Mouse (Mus musculus): ENCODE data around the gene Kras.

Kras gene

DNA sequence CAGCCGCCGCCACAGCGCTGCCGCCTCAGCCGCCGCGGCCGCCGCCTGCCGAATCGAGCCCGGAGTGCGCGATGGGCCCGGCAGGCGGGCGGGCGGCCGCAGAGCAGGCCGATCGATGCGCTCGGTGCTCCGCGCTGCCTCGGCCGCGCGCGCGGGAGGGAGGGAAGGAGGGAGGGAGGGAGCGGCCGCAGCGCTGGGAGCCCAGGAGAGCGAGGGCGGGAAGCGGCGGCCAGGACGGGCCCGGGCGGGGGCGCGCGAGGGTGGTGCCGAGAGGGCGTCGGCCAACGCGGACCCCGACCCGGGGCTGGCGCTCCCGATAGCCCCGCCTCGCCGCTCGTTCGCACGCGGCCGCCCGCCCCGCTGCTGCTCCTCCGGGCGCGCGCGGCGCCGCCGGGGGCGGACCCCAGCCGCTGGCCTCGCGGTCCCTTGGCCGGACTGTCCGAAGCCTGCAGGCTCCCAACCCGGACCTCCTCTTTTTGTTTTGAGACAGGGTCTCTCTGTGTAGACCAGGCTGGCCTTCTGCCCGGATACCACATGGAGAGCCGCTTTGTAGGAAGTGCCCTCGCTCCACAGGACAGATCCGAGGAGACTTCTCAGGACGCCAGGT, at the start of gene Kras:
Gene Kras, minus strand, starts transcription at position 55 of the 607 bp plus-strand sequence.
- DNase-seq (ENCODE audit: low spot score in 2 of 2): peak; percentile 80

DNA sequence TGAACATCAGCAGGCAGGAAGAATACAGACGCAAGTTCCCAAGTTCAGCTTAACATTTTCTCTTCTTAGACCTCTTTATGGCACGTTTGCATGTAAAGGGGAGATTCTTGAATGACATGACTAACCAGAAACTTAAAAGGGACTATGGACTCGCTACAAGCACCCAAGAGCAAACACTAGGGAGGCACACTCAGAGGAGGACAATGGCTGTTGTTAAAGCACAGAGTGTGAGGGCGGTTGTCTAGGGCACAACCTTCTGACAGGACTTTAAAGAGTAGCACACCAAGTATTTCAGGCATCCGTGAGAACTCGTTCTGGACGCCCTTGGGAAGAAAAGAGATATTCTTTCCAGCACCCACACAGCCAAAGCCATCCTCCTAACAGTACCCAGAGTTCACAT, 47.6 kb upstream of the Kras start:
- DNase-seq (ENCODE audit: low spot score in 2 of 2): no peak

DNA sequence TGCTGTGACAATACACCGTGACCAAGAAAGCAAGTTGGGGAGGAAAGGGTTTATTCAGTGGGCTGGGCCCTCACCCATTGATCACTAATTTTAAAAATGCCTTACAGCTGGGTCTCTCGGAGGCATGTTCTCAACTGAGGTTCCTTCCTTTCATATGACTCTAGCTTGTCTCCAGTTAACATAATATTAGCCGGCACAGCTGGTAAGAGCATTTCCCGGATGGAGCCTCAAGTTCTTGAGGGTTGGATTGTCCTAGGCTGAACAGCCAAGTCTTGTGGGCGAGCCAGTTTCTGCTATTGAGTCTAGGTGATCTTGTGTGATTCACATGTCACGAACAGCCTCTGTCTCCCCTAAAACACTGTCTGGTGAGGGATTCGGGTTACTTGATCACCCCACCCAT, 46.9 kb upstream of the Kras start:
- DNase-seq (ENCODE audit: low spot score in 2 of 2): no peak

DNA sequence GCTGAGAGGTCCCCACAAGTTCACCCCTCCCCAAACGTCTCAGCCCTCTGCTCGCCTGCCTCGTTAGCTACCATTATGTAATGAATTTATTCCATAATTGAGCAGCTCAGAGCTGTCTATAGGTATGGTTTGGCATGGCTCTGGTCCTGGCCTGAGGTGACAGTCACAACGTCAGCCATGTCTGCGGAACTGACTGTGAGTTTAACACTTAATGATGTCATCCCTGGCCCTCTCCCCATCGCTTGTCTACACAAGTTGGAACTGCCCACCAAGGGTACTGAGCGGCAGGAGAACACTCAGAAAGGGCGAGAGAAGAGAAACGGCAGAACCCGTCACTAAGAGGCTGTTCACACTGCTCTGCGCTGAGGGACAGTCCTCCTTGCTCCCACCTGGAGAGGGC, 45.1 kb upstream of the Kras start:
- DNase-seq (ENCODE audit: low spot score in 2 of 2): no peak

DNA sequence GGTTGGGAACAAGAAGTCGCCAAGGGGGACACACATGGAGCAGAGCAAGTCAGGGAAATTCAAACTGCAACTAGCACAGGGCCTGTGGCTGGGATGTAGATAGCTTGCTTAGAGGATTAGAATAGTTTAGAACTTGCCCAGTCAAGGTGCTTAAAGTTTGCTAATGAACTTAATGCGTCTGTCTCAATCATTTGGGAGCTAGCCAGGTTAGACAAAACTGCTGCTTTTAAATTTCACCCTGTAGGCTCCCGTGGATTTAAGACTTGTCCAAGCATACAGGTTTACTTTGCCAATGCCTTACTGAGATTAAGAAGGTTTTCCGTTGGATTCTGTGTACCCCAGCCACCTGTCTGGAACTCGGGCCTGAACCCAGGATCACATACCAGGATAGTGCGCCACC, 43.1 kb upstream of the Kras start:
- DNase-seq (ENCODE audit: low spot score in 2 of 2): no peak

DNA sequence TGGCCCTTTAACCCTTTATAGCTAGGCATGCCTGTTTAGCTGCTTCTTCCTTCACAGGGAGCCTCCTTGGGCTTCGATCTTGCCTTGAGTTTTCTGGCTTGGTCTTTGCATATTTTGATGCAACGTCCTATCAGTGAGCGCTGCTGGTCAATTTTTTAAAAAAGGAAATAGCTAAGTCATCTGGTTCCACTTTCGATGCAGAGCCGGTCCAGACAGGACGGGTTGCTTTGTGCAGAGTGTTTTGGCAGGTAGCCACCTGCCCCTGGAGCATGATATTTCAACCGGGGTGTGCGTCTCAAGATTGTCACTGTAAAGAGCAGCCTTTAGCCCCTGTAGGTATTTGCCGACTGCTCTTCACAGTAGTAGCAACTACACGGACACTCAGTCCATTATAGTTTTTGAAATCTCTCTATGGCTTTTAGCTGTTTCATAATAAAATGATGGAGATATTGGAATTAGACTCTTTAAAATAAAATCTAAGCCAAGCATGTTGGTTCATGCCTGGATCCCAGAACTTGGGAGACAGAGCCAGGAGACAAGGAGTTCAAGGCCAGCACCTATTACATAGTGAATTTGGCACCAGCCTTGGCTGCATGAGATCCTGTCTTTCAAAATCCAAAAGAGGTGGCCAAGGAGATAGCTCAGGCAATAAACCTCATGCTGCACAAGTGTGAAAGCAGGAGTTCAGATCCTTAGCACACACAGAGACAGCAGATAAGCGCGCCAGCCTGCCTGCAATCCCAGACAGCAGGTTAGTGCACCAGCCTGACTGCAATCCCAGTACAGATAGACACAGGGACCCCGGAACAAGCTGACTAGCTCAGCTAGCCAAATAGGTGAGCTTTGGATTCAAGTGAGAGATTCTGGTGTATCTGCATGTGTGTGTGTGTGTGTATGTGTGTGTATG, 41.6 kb upstream of the Kras start:
- DNase-seq (ENCODE audit: low spot score in 2 of 2): no peak

DNA sequence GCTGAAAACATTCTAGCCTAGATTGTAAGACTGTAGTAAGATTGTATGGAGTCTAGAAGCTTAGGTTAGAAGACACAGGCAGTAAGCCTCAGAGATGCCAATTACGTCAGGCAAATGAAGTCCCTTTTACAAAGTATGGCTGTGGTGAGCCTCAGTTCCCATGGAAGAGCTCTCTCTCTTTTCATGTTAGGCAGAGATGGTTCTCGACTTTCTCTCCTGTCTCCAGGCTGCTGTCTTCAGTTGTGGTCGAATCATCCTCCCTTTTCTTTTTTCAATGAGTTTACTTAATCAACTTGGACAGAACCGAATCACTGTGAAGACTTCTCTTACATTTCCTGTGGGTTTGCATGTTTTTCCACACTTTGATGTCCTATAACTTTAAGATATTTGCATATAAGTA, 35.6 kb upstream of the Kras start:
- DNase-seq (ENCODE audit: low spot score in 2 of 2): no peak

DNA sequence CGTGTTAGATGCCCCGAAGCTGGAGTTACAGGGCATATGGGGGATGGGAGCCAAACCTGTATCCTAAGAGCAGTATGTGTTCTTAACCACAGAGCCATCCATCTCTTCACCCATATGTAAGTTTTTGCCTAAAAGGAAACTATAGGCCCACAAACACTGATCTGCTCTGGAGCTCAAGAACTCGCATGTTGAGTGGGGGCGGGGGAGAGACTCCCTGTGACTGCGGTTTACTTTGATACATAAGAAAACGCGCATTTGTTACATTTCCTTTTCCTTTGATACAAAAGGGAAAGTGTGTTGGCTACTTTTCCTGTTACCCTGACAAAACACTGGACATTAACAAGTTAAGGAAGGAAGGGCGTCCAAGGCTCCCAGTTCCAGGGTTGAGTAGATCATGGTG, 34.2 kb upstream of the Kras start:
- no peak for DNase-seq (ENCODE audit: low spot score in 2 of 2)

DNA sequence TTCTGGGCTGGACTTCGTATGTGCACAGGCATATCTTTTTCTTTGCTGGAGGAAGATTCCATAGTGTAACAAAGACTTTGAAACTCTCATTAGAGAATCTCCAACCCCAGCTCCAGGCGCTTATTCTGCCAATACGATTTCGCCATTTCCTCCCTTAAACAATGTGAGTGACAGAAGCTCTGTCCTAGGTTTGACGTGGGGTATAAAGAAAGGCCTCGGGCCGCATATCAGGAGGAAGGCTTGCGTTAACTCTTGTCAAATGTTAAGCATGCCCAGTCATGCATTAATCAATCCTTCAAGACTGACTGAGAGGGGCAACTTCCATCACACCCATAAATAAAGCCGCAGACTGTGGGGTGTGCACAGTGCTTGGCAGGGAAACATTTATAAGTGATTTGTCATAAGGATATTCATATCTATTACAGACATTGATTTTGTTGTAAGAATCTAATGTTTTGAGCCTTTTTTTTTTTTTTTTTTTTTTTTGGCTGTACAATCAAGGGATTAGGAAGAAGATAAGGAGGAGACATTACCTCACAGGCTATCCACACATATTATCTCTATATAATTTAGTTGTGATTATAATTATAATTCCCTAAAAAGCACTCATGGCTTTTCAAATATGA, 27.2 kb upstream of the Kras start:
- DNase-seq (ENCODE audit: low spot score in 2 of 2): no peak

DNA sequence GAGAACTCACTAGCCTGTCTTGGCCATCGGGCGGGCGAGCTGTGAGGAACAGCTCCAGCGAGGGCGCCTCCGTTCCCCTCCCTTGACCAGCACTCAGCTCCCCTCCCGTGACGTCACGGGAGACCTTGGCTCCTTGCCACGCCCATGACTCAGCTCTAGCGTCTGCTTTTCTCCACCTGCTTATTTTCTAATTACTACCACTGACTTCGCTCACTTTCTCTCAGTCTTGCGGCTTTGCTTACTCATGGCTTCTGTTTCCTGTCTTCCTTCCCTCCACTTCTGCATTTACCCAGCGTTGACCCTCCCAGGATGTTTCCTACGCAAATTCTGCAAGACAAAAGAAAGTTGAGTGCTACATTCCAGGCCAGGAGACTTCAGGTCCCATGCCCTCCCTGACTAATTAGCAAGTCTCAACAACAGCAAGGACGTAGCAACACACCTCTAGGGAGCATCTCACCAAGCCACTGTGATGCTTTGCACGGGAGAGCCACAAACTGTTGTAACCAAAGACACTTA, 26.3 kb upstream of the Kras start:
- peak; percentile 11 to 20 for DNase-seq (ENCODE audit: low spot score in 2 of 2)

DNA sequence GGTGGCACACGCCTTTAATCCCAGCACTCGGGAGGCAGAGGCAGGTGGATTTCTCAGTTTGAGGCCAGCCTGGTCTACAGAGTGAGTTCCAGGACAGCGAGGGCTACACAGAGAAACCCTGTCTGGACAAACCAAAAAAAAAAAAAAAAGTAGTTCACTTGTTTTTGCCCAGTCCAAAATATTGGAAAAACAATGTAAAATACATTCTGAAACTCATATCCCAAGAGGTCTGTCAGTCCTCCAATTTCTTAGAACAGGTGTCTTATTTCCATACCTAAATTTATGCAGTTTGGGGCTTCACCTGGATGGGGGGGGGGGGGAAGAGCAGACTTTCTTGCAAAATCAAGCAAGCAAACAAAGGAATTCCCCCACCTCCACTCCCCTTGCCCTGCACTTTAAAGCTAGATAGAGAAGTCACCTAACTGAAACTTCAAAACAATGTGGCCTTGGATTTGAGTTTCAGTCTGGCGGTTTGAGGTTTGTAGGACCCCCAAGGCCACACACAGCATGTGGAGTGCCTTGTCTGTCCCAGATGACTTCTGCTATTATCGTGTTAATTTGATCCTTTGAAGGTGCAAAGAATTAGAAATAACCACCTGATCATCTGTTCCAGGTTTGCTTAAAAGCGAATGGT, 25.7 kb upstream of the Kras start:
- DNase-seq (ENCODE audit: low spot score in 2 of 2): no peak

DNA sequence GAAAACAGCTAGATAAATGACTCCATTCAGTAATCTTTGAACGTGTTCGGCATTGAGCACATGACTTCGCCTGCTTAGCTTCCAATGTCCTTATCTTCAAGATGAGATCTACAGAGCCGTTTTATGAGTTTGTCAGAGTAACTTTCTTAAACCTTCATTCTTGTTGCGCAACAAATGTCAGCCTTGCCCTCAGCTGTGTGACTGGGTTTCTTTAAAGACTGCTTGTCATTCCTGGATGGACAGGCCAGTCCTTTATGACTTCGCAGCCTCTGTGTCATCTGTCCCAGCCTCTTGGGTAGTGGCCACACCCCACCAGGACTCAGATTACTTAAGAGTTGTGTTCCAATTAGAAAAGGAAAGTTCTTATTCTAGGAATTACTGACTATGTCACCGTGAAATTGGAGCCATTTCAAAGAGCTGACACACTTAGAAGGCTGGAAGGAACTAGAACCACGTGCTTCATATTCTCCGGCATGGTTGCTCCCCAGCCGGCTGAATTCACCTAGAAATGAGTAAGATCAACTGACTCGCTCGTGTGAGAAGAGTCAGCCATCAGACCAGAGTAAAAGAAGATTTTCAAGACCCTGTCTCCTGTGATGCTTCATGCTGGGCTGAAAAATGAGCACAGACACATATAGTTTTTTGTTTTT, 24.1 kb upstream of the Kras start:
- DNase-seq (ENCODE audit: low spot score in 2 of 2): no peak

DNA sequence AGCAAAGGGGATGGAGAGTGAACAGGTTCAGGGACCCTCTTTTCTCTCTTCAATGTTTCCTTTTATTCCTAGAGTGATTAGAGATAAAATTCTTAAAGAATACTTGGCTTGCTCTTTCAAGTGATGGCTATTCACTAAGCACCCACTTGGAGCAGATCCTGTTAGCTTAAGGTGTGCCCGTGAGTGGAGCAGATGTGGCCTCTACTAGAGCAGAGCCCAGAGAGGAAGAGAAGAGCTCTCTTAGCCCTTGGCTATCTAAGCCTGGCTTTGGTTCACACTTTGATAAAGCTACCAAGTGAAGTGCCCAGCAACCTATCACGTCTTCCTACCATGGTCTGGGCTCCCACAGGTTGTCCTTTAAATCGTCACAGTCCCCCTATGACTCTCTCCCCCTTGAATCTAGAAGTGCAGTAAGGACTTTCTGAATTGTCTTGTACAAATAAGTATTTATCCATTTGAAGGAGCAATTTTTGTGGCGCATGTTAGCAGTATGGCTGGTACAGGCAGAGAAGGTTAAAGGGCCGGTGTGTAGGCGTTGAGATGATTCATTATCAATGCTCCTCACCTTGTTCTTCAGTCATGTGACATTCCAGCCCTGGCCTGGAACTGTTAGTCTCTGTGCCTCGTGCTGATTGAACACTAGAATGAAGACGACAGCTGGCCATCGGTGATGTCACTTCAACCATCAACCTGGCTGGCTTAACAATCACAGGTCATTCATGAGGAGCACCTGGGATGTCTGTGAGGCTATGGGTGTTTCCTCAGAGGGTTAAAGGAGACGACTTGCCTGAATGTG, 22.3 kb upstream of the Kras start:
- DNase-seq (ENCODE audit: low spot score in 2 of 2): no peak

DNA sequence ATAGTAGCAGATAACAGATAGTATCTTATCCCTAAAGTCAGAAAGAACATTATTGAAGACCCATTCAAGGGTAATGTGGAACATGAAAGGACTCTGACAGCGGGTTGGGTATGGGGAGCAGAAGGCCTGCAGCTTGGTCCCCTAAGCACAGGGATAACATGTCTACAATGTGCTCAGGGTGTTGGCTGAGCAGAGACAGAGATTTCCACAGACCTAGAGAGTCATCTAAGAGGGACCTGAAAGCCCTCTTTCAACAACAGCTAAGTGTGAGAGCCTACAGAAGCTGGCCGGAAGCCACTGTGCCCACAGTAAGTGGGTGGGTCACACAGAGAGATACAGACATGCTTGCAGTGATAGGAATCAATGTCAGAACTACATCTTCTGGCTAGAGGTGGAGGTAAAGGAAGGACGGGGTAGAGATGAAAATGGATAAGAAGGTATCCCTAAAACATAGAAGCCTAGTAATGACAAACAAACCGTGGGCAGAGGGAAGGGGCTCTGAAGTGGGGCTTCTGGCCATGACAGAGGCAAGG, 19.3 kb upstream of the Kras start:
- no peak for DNase-seq (ENCODE audit: low spot score in 2 of 2)

DNA sequence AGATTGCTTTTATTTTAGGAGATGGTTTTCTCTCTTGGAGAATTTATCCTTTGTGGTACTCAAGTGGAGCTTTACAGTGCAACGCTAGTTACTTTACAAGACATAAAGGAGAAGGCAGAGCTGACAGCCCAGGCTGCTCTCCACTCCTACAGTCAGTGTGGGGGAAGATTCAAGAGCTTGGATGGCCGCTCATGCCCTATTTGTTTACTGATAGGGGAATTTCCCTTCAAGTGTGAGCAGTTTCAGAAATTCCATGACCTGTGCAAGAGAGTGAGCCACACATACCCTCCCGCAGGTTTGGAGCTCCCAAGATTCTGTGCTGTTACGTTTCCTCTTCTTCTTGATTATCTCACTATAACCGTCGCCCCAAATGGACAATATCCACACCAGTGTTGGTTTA, 17.7 kb upstream of the Kras start:
- DNase-seq (ENCODE audit: low spot score in 2 of 2): no peak

DNA sequence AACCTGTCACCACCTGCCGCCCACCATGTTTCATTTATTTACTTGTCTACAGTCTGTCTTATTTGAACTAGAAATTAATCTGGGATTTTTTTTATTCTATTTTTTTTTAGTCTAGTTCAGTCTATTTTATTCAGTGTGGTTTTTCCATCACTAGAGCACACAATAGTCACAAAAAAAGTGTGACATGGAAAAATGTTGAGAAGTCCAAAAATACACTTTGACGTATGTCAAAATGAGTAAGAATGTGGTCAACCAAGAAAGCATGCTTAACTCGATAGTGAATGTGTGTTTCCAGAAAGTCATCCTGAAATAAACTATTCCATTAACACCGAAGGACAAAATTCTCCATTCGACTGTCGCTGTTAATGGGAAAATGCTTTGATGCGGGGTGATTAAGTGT, 12.3 kb upstream of the Kras start:
- no peak for DNase-seq (ENCODE audit: low spot score in 2 of 2)

DNA sequence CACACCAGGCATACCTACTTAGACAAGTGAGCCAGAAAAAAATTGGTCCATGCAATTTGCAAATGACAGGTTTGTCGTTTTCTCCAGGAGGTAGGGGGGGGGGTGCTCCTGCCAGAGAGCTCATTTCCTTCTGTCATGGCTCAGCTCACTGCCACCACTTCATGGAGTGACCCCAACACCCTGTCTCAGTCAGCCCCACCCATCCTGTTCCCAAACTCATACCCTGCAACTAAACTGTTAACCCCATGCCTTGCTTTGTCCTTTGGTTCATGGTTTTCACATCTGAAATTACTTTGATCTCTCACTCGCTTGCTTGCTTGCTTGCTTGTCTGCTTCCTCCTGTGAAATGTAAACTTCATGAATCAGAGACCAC, 6.6 kb upstream of the Kras start:
- no peak for DNase-seq (ENCODE audit: low spot score in 2 of 2)

DNA sequence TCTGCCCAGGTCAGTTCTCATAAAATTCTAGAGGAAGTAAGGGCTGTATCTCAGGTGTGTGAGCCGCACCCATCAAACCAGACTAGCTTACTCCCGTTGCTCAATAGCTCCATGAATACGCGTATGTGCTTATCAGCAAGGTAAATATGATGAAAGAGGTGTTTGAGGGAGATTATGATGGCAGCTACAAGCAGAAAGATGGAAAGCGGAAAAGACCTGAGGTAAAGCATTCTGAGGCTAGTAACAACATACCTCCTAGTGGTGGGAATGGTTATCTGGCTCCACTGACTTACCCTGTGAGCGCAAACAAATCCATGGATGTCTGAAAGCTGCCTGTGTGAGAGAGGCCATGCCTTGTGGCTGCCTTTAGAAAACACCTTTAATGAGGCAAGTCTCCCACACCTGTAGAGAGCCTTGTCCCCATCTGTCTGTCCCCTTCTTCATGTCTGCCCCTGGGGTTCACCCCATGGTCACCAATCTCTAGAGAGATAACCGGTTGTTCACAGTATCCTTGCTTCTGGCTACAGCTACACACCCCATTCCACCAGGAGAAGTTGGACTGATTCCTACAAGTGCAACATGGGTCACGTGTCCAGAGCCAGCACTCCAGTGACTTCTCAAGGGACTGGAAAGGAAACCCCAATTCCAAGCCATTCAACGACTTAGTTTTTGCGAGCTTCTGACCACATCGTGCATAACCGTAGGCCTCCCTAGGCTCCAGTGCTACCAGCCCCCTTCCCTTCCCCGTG, 6.1 kb upstream of the Kras start:
- no peak for DNase-seq (ENCODE audit: low spot score in 2 of 2)

DNA sequence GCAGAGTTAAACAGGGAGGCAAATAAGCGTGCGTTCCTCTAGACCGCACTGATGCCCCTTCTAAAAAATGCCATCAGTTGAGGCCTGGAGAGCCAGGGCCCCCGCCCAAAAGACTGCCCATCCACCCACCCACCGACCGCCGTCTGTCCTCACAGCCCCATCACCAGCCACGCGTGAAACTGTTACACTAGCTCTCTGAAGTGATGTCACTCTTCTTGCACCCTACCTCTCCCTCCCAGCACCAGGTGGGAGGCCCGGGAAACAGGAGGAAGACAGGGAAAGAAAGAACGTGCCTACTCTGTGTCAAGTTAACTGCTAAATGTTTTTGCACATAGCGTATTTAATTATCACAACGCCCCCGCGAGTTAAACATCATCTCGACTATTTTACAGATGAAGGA, 781 bp upstream of the Kras start:
- DNase-seq (ENCODE audit: low spot score in 2 of 2): peak; percentile 63 to 66

Measured in right cerebral cortex, adult 2 months (tissue).